Mouse (Mus musculus): ENCODE results near the gene Zyg11a.

DNA sequence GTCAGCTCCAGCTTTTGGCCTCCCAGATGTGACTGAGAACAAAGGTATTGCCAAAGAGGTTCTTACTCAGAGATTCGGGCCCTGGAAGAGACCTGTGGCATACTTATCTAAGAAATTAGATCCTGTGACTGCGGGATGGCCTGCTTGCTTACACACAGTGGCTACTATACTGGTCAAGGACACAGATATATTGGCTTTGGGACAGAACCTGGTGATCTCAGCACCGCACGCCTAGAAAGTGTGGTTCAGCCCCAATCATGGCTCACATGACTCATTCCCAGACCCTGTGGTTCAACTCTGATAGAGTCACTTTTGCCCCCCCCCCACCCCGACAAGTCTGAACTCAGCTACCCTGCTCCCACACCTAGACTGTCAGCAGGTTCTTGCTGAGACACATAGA lies 80.9 kb downstream of the Zyg11a start:
- TF ChIP-seq TAL1 (conservative IDR thresholded peaks at IDR 0.05; ENCODE audit: low read depth, low read length) (no peak), CTCF (IDR thresholded peaks at IDR 0.05; ENCODE audit: low read depth, low read length) (no peak)

Measured in G1E (cell line).